Mouse (Mus musculus): ENCODE results near the gene Slco3a1. TPM values are rescaled to one million over a fixed set of nuclear protein-coding genes. Genes with fewer than 3 reads are reported as not detected.

Slco3a1 gene
- total and polyA plus RNA-seq, 3 experiments: 0.04 to 0.35 TPM; not detected in 1

GRCm38 (mm10) chr7:74437534-74437933 is 117.0 kb downstream of the Slco3a1 start:
- Histone ChIP-seq H3K4me3 (replicated peaks in 1 of 3; ENCODE audit: low read depth in 2 of 3, low read length in 2 of 3, poor library complexity in 1 of 3) (no peak overlapping the region), H3K9ac (ENCODE audit: insufficient read depth, low read depth) (no peak overlapping the region), H3K4me2 (ENCODE audit: insufficient read depth, low read depth, poor library complexity, severe bottlenecking) (no peak overlapping the region), H3K4me1 (ENCODE audit: control insufficient read depth in 1 of 2, insufficient read depth in 2 of 2) (no peaks in the 10 kb centered on the region), H3K27me3 (replicated peaks) (no peaks in the 10 kb centered on the region), H3K9me3 (replicated peaks; ENCODE audit: low read length) (peaks cover 7% of the 10 kb centered on the region), H3K79me2 (replicated peaks; ENCODE audit: control insufficient read depth, extremely low read depth, insufficient read depth, poor library complexity, severe bottlenecking) (no peaks in the 10 kb centered on the region), H3K36me3 (replicated peaks in 1 of 2; ENCODE audit: control insufficient read depth in 1 of 2, insufficient read depth in 1 of 2, low read length in 1 of 2) (no peaks in the 10 kb centered on the region), H3K27ac (ENCODE audit: insufficient read depth, low read depth) (no peak overlapping the region)
- no peak for DNase-seq (ENCODE audit: extremely low read depth)
- in situ Hi-C loops (cut with MboI; ENCODE audit: low pct_ligation_motif_present, low pct_unique_long_range_greater_than_20kb, low sequenced_read_pairs) (no loop called here), dilution Hi-C loops (cut with MboI; ENCODE audit: extremely low pct_ligation_motif_present, extremely low pct_unique_long_range_greater_than_20kb, low sequenced_read_pairs) (no loop called here)
- TF ChIP-seq POLR2AphosphoS2 (IDR thresholded peaks at IDR 0.05; ENCODE audit: low read depth, low read length): no peak
- TF ChIP-seq MAX (IDR thresholded peaks at IDR 0.05; ENCODE audit: low read length): no peak
- TF ChIP-seq TBP (conservative IDR thresholded peaks at IDR 0.05; ENCODE audit: low read depth, low read length): no peak
- no peak for TF ChIP-seq E2F4 (IDR thresholded peaks at IDR 0.05; ENCODE audit: insufficient replicate concordance, low read depth, low read length)
- TF ChIP-seq TCF12 (IDR thresholded peaks at IDR 0.05; ENCODE audit: low read depth, low read length): no peak
- no peak for TF ChIP-seq JUN (IDR thresholded peaks at IDR 0.05; ENCODE audit: insufficient read depth, low read depth, low read length)
- TF ChIP-seq NRF1 (IDR thresholded peaks at IDR 0.05; ENCODE audit: low read depth, low read length): no peak
- no peak for TF ChIP-seq UBTF (IDR thresholded peaks at IDR 0.05; ENCODE audit: low read depth, low read length)
- TF ChIP-seq CHD2 (IDR thresholded peaks at IDR 0.05; ENCODE audit: low read length): no peak
- TF ChIP-seq PAX5 (IDR thresholded peaks at IDR 0.05; ENCODE audit: low read length): no peak
- TF ChIP-seq KAT2A (IDR thresholded peaks at IDR 0.05; ENCODE audit: insufficient replicate concordance, low read length): no peak
- TF ChIP-seq MAFK (IDR thresholded peaks at IDR 0.05; ENCODE audit: insufficient replicate concordance, low read length): no peak
- no peak for TF ChIP-seq HCFC1 (IDR thresholded peaks at IDR 0.05; ENCODE audit: low read depth, low read length)
- TF ChIP-seq GABPA (IDR thresholded peaks at IDR 0.05; ENCODE audit: insufficient replicate concordance, low read depth, low read length): no peak
- TF ChIP-seq JUND (conservative IDR thresholded peaks at IDR 0.05; ENCODE audit: low read depth, low read length): no peak
- TF ChIP-seq POLR2A (IDR thresholded peaks at IDR 0.05; ENCODE audit: low read depth, low read length): no peak
- no peak for TF ChIP-seq MYC (IDR thresholded peaks at IDR 0.05; ENCODE audit: low read depth, low read length)

GRCm38 (mm10) chr7:74436642-74437041 is 117.9 kb downstream of the Slco3a1 start:
- in situ Hi-C loops (cut with MboI; ENCODE audit: low pct_ligation_motif_present, low pct_unique_long_range_greater_than_20kb, low sequenced_read_pairs): no loop called here
- dilution Hi-C loops (cut with MboI; ENCODE audit: extremely low pct_ligation_motif_present, extremely low pct_unique_long_range_greater_than_20kb, low sequenced_read_pairs): no loop called here

More at GRCm38 (mm10) chr7:74436642-74437041, 117.9 kb downstream of the Slco3a1 start:
- no peaks in the 10 kb centered on the region for H3K36me3 ChIP-seq (replicated peaks in 1 of 2; ENCODE audit: control insufficient read depth in 1 of 2, insufficient read depth in 1 of 2, low read length in 1 of 2)
- H3K27ac ChIP-seq (ENCODE audit: insufficient read depth, low read depth): no peak overlapping the region
- no peak overlapping the region for H3K9ac ChIP-seq (ENCODE audit: insufficient read depth, low read depth)
- H3K79me2 ChIP-seq (replicated peaks; ENCODE audit: control insufficient read depth, extremely low read depth, insufficient read depth, poor library complexity, severe bottlenecking): no peaks in the 10 kb centered on the region
- H3K9me3 ChIP-seq (replicated peaks; ENCODE audit: low read length): peaks cover 7% of the 10 kb centered on the region
- DNase-seq (ENCODE audit: extremely low read depth): no peak
- no peak overlapping the region for H3K4me3 ChIP-seq (replicated peaks in 1 of 3; ENCODE audit: low read depth in 2 of 3, low read length in 2 of 3, poor library complexity in 1 of 3)
- no peaks in the 10 kb centered on the region for H3K4me1 ChIP-seq (ENCODE audit: control insufficient read depth in 1 of 2, insufficient read depth in 2 of 2)
- TF ChIP-seq UBTF (IDR thresholded peaks at IDR 0.05; ENCODE audit: low read depth, low read length) (no peak), MYC (IDR thresholded peaks at IDR 0.05; ENCODE audit: low read depth, low read length) (no peak)
- H3K4me2 ChIP-seq (ENCODE audit: insufficient read depth, low read depth, poor library complexity, severe bottlenecking): no peak overlapping the region
- H3K27me3 ChIP-seq (replicated peaks): no peaks in the 10 kb centered on the region
